Mouse (Mus musculus) cerebellum, adult 18-20 months (tissue): ENCODE measurements around the gene Ncl.

ENCODE experiments used
- DNase-seq, 2 experiments: peaks; one replicate each; pipeline ENCODE4 v3.0.0; 2021

Gene Ncl

DNA sequence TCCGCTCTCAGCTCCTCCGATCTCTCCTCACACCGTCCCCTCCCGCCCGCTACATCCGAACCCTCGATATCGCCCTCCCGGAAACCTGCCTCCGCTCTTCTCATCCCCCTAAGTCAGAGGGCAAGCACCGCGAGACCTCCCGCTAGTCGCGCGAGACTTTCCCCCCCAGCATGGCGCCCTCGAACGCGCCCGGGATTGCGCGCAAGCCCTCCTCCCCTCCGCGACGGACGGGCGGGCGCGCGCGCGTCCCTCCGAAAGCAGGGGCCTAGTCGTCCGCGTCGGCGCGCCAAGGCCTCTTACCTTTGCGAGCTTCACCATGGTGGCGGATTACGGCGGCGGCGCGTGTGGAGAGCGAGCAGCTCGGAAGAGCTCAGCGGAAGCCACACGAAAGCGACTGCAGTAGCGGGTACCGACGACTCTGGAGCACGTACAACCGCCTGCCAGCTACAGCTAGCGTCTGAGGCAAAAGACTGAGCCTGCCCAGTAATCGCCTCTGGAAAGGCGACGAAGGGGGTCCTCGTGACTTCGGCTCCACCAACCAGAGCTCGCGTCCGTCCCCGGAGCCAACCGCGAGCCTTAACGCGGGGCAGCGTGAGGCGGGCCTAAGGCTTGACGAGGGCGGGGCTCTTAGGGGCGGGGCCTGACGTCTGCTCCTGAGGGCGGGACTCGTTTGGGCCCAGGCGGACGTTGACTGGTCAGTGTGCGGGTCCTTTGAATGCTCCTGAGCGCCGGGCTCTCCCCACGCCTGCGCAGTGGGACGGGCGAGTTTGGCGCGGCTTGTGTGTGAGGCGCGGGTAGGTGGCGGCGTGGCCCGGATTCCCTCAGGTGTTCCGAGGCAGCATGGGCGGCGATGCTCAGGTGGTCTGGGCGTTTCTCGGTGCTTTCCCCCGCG, at the start of gene Ncl:
TSS of gene Ncl (minus strand) at position 495 of the 892 bp plus-strand sequence.
- DNase-seq, result peak; percentile 97 to 98

- DNase-seq, result no peak
These were observed 49.3 kb upstream of the Ncl start for GRCm38 (mm10) chr1:86408515-86408914.

GRCm38 (mm10) chr1:86406914-86407313, 47.7 kb upstream of the Ncl start:
- no peak for DNase-seq

DNA sequence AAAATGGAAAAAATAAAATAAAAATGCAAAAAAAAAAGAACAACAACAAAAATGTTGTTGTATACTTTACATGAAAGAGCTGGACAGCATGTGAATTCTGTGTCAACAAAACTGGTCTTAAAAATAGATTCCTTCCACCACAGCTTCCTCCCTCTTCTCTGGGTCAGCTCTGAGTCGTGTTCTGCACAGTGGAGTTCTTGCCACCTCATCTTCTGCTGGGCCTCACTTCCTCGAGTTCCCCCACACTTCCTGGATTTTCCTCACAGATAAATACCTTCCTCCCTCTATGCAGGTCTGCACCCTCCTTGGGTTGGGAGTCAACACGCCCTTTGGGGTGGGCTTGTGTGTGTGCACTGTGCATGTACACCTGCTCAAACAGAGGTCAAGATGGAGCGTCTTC, 47.1 kb upstream of the Ncl start:
- no peak for DNase-seq

GRCm38 (mm10) chr1:86404834-86405233, 45.6 kb upstream of the Ncl start:
- no peak for DNase-seq

GRCm38 (mm10) chr1:86400096-86400754, 41.0 kb upstream of the Ncl start:
- no peak for DNase-seq

GRCm38 (mm10) chr1:86399322-86399721, 40.1 kb upstream of the Ncl start:
- no peak for DNase-seq

DNA sequence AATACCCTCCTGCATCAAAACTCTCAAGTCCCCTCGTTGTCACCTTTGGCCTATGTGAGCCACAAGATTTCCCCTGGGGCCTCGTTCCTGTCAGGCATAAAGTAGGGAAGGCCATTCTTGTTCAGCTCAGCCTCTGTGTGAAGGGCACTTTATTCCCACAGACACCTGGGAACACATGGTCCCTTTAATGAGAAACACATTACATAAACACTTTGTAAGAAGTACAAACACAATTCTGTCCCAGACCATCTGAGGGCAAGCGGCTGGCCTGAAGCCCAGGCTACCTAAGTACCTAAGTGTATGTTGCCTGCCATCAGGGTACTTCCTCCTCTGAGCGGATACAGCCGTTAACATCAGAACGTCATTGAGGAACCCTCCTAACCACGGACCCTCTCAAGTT, 39.0 kb upstream of the Ncl start:
- no peak for DNase-seq

DNA sequence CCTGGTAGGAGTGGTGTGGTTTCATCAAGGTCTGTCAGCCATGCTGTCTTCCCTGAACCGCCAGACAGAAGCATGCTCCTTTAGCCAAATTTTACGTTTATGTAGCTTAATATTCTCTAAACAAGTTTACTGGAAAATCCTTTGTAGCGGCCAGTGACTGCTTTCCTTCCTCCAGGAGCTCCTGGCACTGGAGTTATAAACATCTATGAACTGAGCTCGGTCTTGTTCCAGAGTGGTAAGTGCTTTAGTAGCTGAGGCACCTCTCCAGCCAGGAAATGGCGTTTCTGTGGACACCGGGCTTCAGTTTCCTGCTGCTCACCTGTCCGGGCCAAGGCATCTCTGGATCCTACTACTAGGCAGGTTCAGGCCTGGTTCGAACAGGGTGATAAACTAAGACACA, 38.4 kb upstream of the Ncl start:
- DNase-seq, result no peak

- no peak for DNase-seq
These were observed 36.7 kb upstream of the Ncl start for GRCm38 (mm10) chr1:86395897-86396296.

GRCm38 (mm10) chr1:86394246-86394645, 35.0 kb upstream of the Ncl start:
- no peak for DNase-seq

DNA sequence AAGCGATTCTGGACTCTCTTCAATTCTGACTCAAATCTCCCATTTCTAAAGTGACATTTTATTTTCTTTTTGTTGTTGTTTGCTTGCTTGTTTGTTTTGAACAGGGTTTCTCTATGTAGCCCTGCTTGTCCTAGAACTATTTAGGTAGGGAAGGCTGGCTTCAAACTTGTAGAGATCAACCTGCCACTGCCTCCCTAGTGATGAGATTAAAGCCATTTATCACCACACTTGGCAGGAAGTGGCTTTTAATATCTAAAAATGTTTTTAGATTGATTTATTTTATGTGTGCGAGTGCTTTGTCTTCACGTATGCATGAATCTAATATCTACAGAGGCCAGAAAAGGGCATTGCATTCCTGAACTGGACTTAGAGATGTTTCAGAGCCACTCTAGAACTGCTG, 34.0 kb upstream of the Ncl start:
- DNase-seq, result no peak

GRCm38 (mm10) chr1:86391425-86391824, 32.2 kb upstream of the Ncl start:
- peak; percentile 21 to 29 for DNase-seq

DNA sequence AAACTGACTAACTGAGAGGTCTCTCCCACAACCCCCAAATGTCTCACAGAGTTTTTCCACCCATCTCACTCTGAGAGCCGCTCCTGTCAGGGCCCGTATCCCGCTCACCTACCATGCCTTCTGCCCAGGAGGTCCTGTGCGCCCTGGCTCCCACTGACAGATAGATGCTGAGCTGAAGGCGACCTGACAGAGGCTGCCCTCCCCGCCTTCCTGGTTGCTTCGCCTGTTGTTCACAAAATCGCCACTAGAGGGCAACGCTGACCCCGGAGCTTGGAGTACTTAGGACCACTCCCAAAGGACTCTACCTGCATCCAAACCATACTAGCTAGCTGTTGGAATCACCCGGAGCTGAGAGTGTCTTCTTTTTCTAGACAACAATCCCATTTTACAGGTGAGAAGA, 30.0 kb upstream of the Ncl start:
- DNase-seq, result peak; percentile 69 to 76

GRCm38 (mm10) chr1:86381027-86381426, 21.8 kb upstream of the Ncl start:
- DNase-seq, result peak; percentile 32 to 52

GRCm38 (mm10) chr1:86379161-86379569, 20.0 kb upstream of the Ncl start:
- no peak for DNase-seq

GRCm38 (mm10) chr1:86378662-86379061, 19.5 kb upstream of the Ncl start:
- DNase-seq, result no peak

GRCm38 (mm10) chr1:86376354-86376753, 17.2 kb upstream of the Ncl start:
- no peak for DNase-seq

GRCm38 (mm10) chr1:86371997-86372396, 12.8 kb upstream of the Ncl start:
- DNase-seq, result no peak

GRCm38 (mm10) chr1:86368086-86368485, 8.9 kb upstream of the Ncl start:
- DNase-seq, result no peak

DNA sequence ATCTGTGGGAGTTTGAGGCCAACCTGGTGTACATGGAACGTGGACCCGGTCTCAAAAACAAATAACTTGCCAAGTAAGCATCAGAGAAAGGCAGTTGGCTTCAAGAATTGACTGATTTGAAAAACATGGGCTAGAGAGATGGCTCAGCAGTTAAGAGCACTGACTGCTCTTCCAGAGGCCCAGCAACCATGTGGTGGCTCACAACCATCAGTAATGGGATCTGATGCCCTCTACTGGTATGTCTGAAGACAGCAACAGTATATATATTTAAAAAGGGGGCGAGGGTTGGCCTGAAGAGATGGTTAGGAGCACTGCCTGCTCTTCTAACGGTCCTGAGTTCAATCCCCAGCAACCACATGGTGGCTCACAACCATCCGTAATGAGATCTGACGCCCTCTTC, 4.5 kb upstream of the Ncl start:
- DNase-seq, result no peak

GRCm38 (mm10) chr1:86361852-86362615, 2.8 kb upstream of the Ncl start:
- no peak for DNase-seq

DNA sequence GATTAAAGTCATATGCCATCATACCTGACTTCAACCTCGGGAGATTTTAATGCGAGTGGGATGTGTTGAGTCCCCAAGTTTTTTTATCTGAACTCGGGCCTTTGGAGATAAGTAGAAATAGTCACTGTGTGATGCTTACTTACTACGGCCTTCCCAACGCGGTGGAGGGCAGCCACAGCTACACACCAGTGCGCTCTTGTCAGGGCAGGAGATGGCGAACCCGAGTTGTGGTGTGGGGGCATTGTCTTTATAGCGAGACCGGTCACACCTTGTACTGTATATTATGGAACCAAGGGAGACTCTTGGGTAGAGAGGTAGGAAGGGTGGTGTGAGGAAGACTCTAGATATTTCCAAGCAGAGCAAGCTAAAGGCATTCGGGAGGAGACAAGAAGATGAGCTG, 1.2 kb upstream of the Ncl start:
- DNase-seq, result no peak

GRCm38 (mm10) chr1:86359798-86360179, 589 bp upstream of the Ncl start:
- peak in 1 of 2 experiments; percentile 32 for DNase-seq
